Mouse (Mus musculus): ENCODE results near the gene Ssr1. TPM values are rescaled to one million over a fixed set of nuclear protein-coding genes. Genes with fewer than 3 reads are reported as not detected.
A peak's percentile ranks its signal among the peaks of the same experiment; 100 is the strongest.

Gene Ssr1
- polyA plus RNA-seq, 1 experiment from 2014 or later, result 101 TPM

- no peak for ATAC-seq (ENCODE audit: low FRiP score)
- H3K36me3 ChIP-seq, result peaks cover 18% of the 10 kb centered on the region
- H3K27me3 ChIP-seq, result no peaks in the 10 kb centered on the region
These were observed 20.0 kb downstream of the Ssr1 start for GRCm38 (mm10) chr13:37974036-37974435.

GRCm38 (mm10) chr13:37970887-37971530 is 23.0 kb downstream of the Ssr1 start:
- H3K4me2 ChIP-seq (replicated peaks), result no peak overlapping the region
- H3K36me3 ChIP-seq, result no peaks in the 10 kb centered on the region
- peaks cover 16% of the 10 kb centered on the region for H3K4me1 ChIP-seq
- H3K27ac ChIP-seq, result no peak overlapping the region
- 89% methylated on average over 11 of the region's 11 CpGs for WGBS
- H3K4me3 ChIP-seq, result no peak overlapping the region
- no peak overlapping the region for H3K9ac ChIP-seq
- no peaks in the 10 kb centered on the region for H3K9me3 ChIP-seq (replicated peaks)
- no peak for ATAC-seq (ENCODE audit: low FRiP score)
- H3K27me3 ChIP-seq, result no peaks in the 10 kb centered on the region

More at GRCm38 (mm10) chr13:37974036-37974435, 20.0 kb downstream of the Ssr1 start:
- Histone ChIP-seq H3K4me1 (no peaks in the 10 kb centered on the region), H3K4me3 (no peak overlapping the region), H3K4me2 (replicated peaks) (no peak overlapping the region), H3K27ac (no peak overlapping the region), H3K9ac (no peak overlapping the region), H3K9me3 (replicated peaks) (no peaks in the 10 kb centered on the region)
- WGBS, result 82% methylated on average over 6 of the region's 6 CpGs

GRCm38 (mm10) chr13:37969988-37970387 is 24.0 kb downstream of the Ssr1 start:
- no peak overlapping the region for H3K4me2 ChIP-seq (replicated peaks)
- H3K4me3 ChIP-seq, result no peak overlapping the region
- H3K9me3 ChIP-seq (replicated peaks), result no peaks in the 10 kb centered on the region
- no peak overlapping the region for H3K27ac ChIP-seq
- ATAC-seq (ENCODE audit: low FRiP score), result no peak
- H3K4me1 ChIP-seq, result peaks cover 19% of the 10 kb centered on the region
- no peak overlapping the region for H3K9ac ChIP-seq
- no peaks in the 10 kb centered on the region for H3K36me3 ChIP-seq
- 0 out of 2 replicates have a peak, but pooled peaks cover under 1% of the 10 kb centered on the region for H3K27me3 ChIP-seq
- 69% methylated on average over 8 of the region's 8 CpGs for WGBS

GRCm38 (mm10) chr13:37969337-37969736 is 24.7 kb downstream of the Ssr1 start:
- WGBS, result 8% methylated on average over 14 of the region's 14 CpGs
- ATAC-seq (ENCODE audit: low FRiP score), result no peak
- H3K9me3 ChIP-seq (replicated peaks), result no peaks in the 10 kb centered on the region
- H3K4me3 ChIP-seq, result no peak overlapping the region
- H3K4me1 ChIP-seq, result peaks cover 23% of the 10 kb centered on the region
- H3K9ac ChIP-seq, result no peak overlapping the region; the same call in 1 of the 2 replicates
- peaks cover 7% of the 10 kb centered on the region; the same call in 1 of the 2 replicates for H3K27me3 ChIP-seq
- H3K27ac ChIP-seq, result no peak overlapping the region
- no peaks in the 10 kb centered on the region for H3K36me3 ChIP-seq
- no peak overlapping the region for H3K4me2 ChIP-seq (replicated peaks)

- Histone ChIP-seq H3K9ac (no peak overlapping the region), H3K9me3 (replicated peaks) (no peaks in the 10 kb centered on the region), H3K27me3 (peaks cover 15% of the 10 kb centered on the region; the same call in 1 of the 2 replicates), H3K4me1 (peaks cover 32% of the 10 kb centered on the region), H3K4me3 (no peak overlapping the region), H3K27ac (peak overlapping the region; percentile 74), H3K36me3 (no peaks in the 10 kb centered on the region), H3K4me2 (replicated peaks) (no peak overlapping the region; the same call in 1 of the 2 replicates)
- WGBS, result 51% methylated on average over 10 of the region's 10 CpGs
- ATAC-seq (ENCODE audit: low FRiP score), result no peak
These were observed 26.5 kb downstream of the Ssr1 start for GRCm38 (mm10) chr13:37967565-37967964.

GRCm38 (mm10) chr13:37967052-37967437 is 27.0 kb downstream of the Ssr1 start:
- H3K27ac ChIP-seq, result peak overlapping the region; percentile 74
- H3K27me3 ChIP-seq, result peaks cover 15% of the 10 kb centered on the region; the same call in 1 of the 2 replicates
- ATAC-seq (ENCODE audit: low FRiP score), result 0 out of 2 replicates have a peak, but pooled peaks have one; percentile 39
- H3K4me1 ChIP-seq, result peaks cover 32% of the 10 kb centered on the region
- H3K9me3 ChIP-seq (replicated peaks), result no peaks in the 10 kb centered on the region
- no peak overlapping the region for H3K9ac ChIP-seq
- no peak overlapping the region for H3K4me3 ChIP-seq
- WGBS, result 36% methylated on average over 12 of the region's 12 CpGs
- no peaks in the 10 kb centered on the region for H3K36me3 ChIP-seq
- H3K4me2 ChIP-seq (replicated peaks), result no peak overlapping the region; the same call in 1 of the 2 replicates

GRCm38 (mm10) chr13:37966256-37967051 is 27.6 kb downstream of the Ssr1 start:
- H3K4me1 ChIP-seq, result peaks cover 32% of the 10 kb centered on the region
- no peak for ATAC-seq (ENCODE audit: low FRiP score)
- no peak overlapping the region for H3K4me2 ChIP-seq (replicated peaks)
- H3K36me3 ChIP-seq, result no peaks in the 10 kb centered on the region
- H3K27ac ChIP-seq, result peak overlapping the region; percentile 74
- no peaks in the 10 kb centered on the region for H3K9me3 ChIP-seq (replicated peaks)
- H3K9ac ChIP-seq, result no peak overlapping the region
- H3K27me3 ChIP-seq, result peaks cover 15% of the 10 kb centered on the region; the same call in 1 of the 2 replicates
- no peak overlapping the region for H3K4me3 ChIP-seq
- WGBS, result 71% methylated on average over 15 of the region's 15 CpGs

- Histone ChIP-seq H3K4me3 (no peak overlapping the region), H3K4me2 (replicated peaks) (no peak overlapping the region), H3K9me3 (replicated peaks) (no peaks in the 10 kb centered on the region), H3K27ac (no peak overlapping the region), H3K4me1 (peaks cover 32% of the 10 kb centered on the region), H3K27me3 (peaks cover 15% of the 10 kb centered on the region; the same call in 1 of the 2 replicates), H3K36me3 (no peaks in the 10 kb centered on the region), H3K9ac (no peak overlapping the region)
- ATAC-seq (ENCODE audit: low FRiP score), result no peak
- WGBS, result 27% methylated on average over 17 of the region's 17 CpGs
These were observed 28.7 kb downstream of the Ssr1 start for GRCm38 (mm10) chr13:37965126-37965914.

GRCm38 (mm10) chr13:37964128-37965087 is 29.6 kb downstream of the Ssr1 start:
- no peak for ATAC-seq (ENCODE audit: low FRiP score)
- Histone ChIP-seq H3K36me3 (no peaks in the 10 kb centered on the region), H3K9ac (no peak overlapping the region), H3K4me2 (replicated peaks) (peak overlapping the region; percentile 53), H3K27me3 (peaks cover 15% of the 10 kb centered on the region; the same call in 1 of the 2 replicates), H3K9me3 (replicated peaks) (no peaks in the 10 kb centered on the region), H3K4me3 (no peak overlapping the region; the same call in 1 of the 2 replicates), H3K4me1 (peaks cover 32% of the 10 kb centered on the region), H3K27ac (no peak overlapping the region)
- 34% methylated on average over 20 of the region's 20 CpGs for WGBS

GRCm38 (mm10) chr13:37963354-37964007 is 30.5 kb downstream of the Ssr1 start:
- under 1% methylated on average over 12 of the region's 12 CpGs for WGBS
- H3K27me3 ChIP-seq, result peaks cover 15% of the 10 kb centered on the region; the same call in 1 of the 2 replicates
- no peak overlapping the region for H3K27ac ChIP-seq
- H3K9ac ChIP-seq, result 0 out of 2 replicates have a peak overlapping the region, but pooled peaks have one; percentile 29
- H3K9me3 ChIP-seq (replicated peaks), result no peaks in the 10 kb centered on the region
- H3K4me3 ChIP-seq, result peak overlapping the region; percentile 28
- H3K4me2 ChIP-seq (replicated peaks), result peak overlapping the region; percentile 53
- H3K4me1 ChIP-seq, result peaks cover 32% of the 10 kb centered on the region
- ATAC-seq (ENCODE audit: low FRiP score), result 0 out of 2 replicates have a peak, but pooled peaks have one; percentile 30
- no peaks in the 10 kb centered on the region for H3K36me3 ChIP-seq
